Mouse (Mus musculus): ENCODE measurements around the gene Ccdc149. TPM values are rescaled to one million over a fixed set of nuclear protein-coding genes. Genes with fewer than 3 reads are reported as not detected.

Gene Ccdc149
- polyA plus RNA-seq (2012; rRNA removed), result 16.3 and 18.1 TPM in 2 replicates

DNA sequence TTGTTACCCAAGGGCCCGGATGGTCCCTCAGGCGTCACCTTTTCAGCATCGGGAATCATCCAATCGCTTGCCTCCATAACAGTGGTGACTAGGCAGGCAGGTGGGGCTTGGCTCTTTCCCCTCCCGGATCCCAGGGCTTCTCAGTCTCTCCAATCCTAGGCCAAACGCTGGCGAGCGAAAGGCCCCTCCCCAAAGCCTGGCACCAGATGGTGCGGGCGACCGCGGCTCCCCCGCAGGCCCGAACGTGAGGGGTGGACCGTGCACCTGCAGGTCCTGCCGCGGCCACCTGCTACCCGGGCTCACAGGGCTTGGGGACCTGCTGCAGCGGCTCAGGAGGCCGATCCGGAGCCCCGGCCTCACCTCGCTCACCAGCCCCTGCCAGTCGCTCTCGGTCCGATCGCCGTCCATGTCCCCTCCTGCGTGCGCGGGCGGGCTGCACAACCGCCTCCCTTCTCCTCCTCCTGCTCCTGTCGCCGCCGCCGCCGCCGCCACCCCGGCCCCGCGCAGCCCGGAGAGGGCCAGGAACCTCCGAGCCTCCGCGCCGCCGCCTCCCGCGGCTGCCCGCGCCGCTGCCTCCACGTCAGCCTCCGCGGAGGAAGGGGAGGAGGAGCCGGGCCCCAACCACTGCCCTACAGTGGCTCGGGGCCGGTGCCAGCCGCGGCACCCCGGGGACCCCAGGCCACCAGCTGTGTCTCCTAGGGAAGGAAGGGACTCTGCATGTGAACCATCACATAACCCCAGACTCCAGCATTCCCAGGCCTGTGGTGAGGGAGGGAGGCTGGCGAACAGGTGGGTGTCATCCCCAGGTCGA, at the start of gene Ccdc149:
TSS of gene Ccdc149 (minus strand) at position 531 of the 811 bp plus-strand sequence.

DNA sequence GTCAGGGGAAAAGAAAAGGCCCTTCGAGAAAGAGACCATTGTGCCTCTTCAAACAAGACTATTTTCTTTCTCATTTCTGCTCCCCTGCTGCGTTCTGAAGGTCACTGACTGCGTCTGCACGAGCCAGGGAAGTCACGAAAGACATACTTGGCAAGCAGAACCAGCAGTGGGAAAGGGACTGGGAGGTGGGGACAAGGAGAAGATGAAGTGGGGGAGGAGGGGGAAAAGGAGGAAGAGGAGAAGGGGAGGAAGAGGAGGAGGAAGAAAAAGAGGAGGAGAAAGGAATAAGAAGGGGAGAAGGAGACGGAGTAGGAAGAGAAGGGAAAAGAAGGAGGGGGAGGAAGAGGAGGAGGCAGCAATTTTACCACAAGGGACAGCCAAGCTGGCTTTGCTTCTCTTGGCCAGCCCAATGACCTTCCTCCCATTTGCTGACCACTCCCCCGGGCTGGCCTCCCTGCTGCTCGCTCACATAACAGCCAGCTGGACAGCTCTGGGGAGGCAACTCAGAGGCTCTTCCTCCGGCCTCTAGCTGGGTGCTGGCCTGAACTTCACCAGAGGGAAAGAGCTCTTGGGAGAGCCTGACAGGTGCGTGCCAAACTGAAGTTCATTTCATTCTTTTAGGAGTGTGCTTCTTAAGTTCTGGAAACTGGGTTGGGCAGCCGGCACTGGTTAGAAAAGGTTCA, 107.7 kb downstream of the Ccdc149 start, which contains the start of gene Sod3:
TSS of gene Sod3 (plus strand) at position 324 of the 683 bp plus-strand sequence.

Other genes with a start within 250 kb of the Ccdc149 start
- 2.4 and 2.8 TPM in 2 replicates for gene Sod3, start 107.7 kb downstream of the Ccdc149 start, polyA plus RNA-seq (2012; rRNA removed)
- gene Lgi2, start 94.9 kb upstream of the Ccdc149 start, polyA plus RNA-seq (2012; rRNA removed), result 11.0 and 11.7 TPM in 2 replicates
- gene Sepsecs, start 198.2 kb upstream of the Ccdc149 start, polyA plus RNA-seq (2012; rRNA removed), result 10.7 and 11.1 TPM in 2 replicates

Data from central nervous system, embryonic 18 days (tissue).